In genomic region chr7:35650716-35651410, GRCm38 (mm10) we compare ENCODE assay signal across 11 mouse cellular contexts. TPM values are rescaled to one million over a fixed set of nuclear protein-coding genes. Genes with fewer than 3 reads are reported as not detected.
DNase-seq lines count a peak whose midpoint lies in the region; ATAC-seq and TF ChIP-seq lines count a peak whose summit lies in the region.
"Had no signal": no experiment of that assay in that cellular context is flagged by ENCODE, and none has a peak within 500 bp of the region (broad histone marks: within the 10 kb centered on the region; RNA-seq: fewer than 3 reads in every experiment).

No protein-coding gene starts in this region.

- TF ChIP-seq EP300 in heart, postnatal 0 days (IDR thresholded peaks at IDR 0.05; ENCODE audit: low read depth): no peak

- peak; percentile 48 for TF ChIP-seq CTCF in heart, postnatal 0 days (IDR thresholded peaks at IDR 0.05; ENCODE audit: low read depth)

- no peaks in the 10 kb centered on the region for H3K27me3 ChIP-seq in heart, postnatal 0 days (ENCODE audit: control insufficient read depth, insufficient read depth, low read length)
- no peaks in the 10 kb centered on the region for H3K27me3 ChIP-seq in heart, embryonic 10.5 days (ENCODE audit: insufficient read depth, poor library complexity, severe bottlenecking)
- H3K27me3 ChIP-seq in neural tube, embryonic 15.5 days (replicated peaks): no peaks in the 10 kb centered on the region
- H3K27me3 ChIP-seq: midbrain, embryonic 12.5 days had no signal

- no peak for ATAC-seq in heart, postnatal 0 days (ENCODE audit: insufficient read depth, low read depth)
- no peak for ATAC-seq in neural tube, embryonic 15.5 days (ENCODE audit: low FRiP score)
- ATAC-seq in erythroblast, adult 5-6 weeks (replicated peaks; ENCODE audit: low FRiP score, poor library complexity, severe bottlenecking): no peak

- H3K4me2 ChIP-seq in heart, postnatal 0 days (ENCODE audit: low read depth, low read length): no peak overlapping the region
- H3K4me2 ChIP-seq in neural tube, embryonic 15.5 days: no peak overlapping the region
- H3K4me2 ChIP-seq: heart, embryonic 11.5 days; midbrain, embryonic 12.5 days had no signal

- no peak overlapping the region for H3K27ac ChIP-seq in heart, postnatal 0 days (ENCODE audit: low read depth)
- no peak overlapping the region for H3K27ac ChIP-seq in heart, embryonic 10.5 days
- H3K27ac ChIP-seq in neural tube, embryonic 15.5 days (replicated peaks): no peak overlapping the region
- H3K27ac ChIP-seq: midbrain, embryonic 12.5 days had no signal

- peaks cover 4% of the 10 kb centered on the region; the same call in 1 of the 2 replicates for H3K4me1 ChIP-seq in heart, postnatal 0 days (ENCODE audit: control insufficient read depth, insufficient read depth)
- H3K4me1 ChIP-seq in heart, embryonic 10.5 days: peaks cover 6% of the 10 kb centered on the region; the same call in 1 of the 2 replicates
- peaks cover 10% of the 10 kb centered on the region for H3K4me1 ChIP-seq in neural tube, embryonic 15.5 days

- WGBS in heart, postnatal 0 days: 65% methylated on average over 11 of the region's 11 CpGs
- 67% methylated on average over 11 of the region's 11 CpGs for WGBS in heart, embryonic 10.5 days
- 73% methylated on average over 11 of the region's 11 CpGs for WGBS in neural tube, embryonic 15.5 days

- no peaks in the 10 kb centered on the region for H3K9me3 ChIP-seq in heart, postnatal 0 days (replicated peaks; ENCODE audit: control insufficient read depth, low read length)
- no peaks in the 10 kb centered on the region for H3K9me3 ChIP-seq in heart, embryonic 10.5 days
- no peaks in the 10 kb centered on the region for H3K9me3 ChIP-seq in neural tube, embryonic 15.5 days (replicated peaks)
- H3K9me3 ChIP-seq: midbrain, embryonic 12.5 days had no signal

- 0 out of 2 replicates have a peak, but pooled peaks cover under 1% of the 10 kb centered on the region for H3K36me3 ChIP-seq in heart, postnatal 0 days (replicated peaks; ENCODE audit: control insufficient read depth, insufficient read depth, low read length)
- no peaks in the 10 kb centered on the region for H3K36me3 ChIP-seq in heart, embryonic 10.5 days
- H3K36me3 ChIP-seq in neural tube, embryonic 15.5 days: no peaks in the 10 kb centered on the region
- H3K36me3 ChIP-seq: midbrain, embryonic 12.5 days had no signal

- H3K4me3 ChIP-seq in heart, postnatal 0 days (ENCODE audit: low read depth, low read length): no peak overlapping the region
- H3K4me3 ChIP-seq in heart, embryonic 10.5 days: no peak overlapping the region
- H3K4me3 ChIP-seq in neural tube, embryonic 15.5 days (replicated peaks): no peak overlapping the region
- H3K4me3 ChIP-seq: midbrain, embryonic 12.5 days had no signal

- no peak for DNase-seq in heart, postnatal 0 days (ENCODE audit: low spot score)
- DNase-seq in heart, embryonic 10.5 days (ENCODE audit: low spot score): no peak
- DNase-seq in retina, postnatal 1 day: peak; percentile 27
- no peak for DNase-seq in retina, embryonic 14.5 days (ENCODE audit: low spot score)
- peak; percentile 42 to 60 for DNase-seq in layer of hippocampus, postnatal 36 days
- DNase-seq in thymus, postnatal 10 days (ENCODE audit: low spot score in 2 of 2): no peak
- DNase-seq: adrenal gland, adult 8-10 months had no signal

- no peak overlapping the region for H3K9ac ChIP-seq in heart, postnatal 0 days (replicated peaks; ENCODE audit: low read depth, low read length)
- H3K9ac ChIP-seq in neural tube, embryonic 15.5 days (replicated peaks): no peak overlapping the region; the same call in 1 of the 2 replicates
- H3K9ac ChIP-seq: midbrain, embryonic 12.5 days had no signal

RNA-seq across cellular contexts. Expression of gene Pdcd5, which starts 3.5 kb away (rescaled TPM):
- total RNA-seq in heart, postnatal 0 days (2014; rRNA removed; ENCODE audit: low replicate concordance): 24.5 and 45.6 TPM in 2 replicates
- 278 TPM in 2 replicates for polyA plus RNA-seq in heart, postnatal 0 days (2015; fragmentation: Nextera tagmentation; extraction: Ambion mirVana)
- 321 and 332 TPM in 2 replicates for polyA plus RNA-seq in heart, embryonic 10.5 days (2016; fragmentation: Nextera tagmentation; extraction: Ambion mirVana)
- 10 to 100 TPM; 73.9 to 84.1 TPM for total RNA-seq in layer of hippocampus, postnatal 36 days (2021)
- 245 and 246 TPM in 2 replicates for polyA plus RNA-seq in neural tube, embryonic 15.5 days (2015; fragmentation: Nextera tagmentation; extraction: Ambion mirVana)
- 5.2 and 45.3 TPM in 2 replicates for total RNA-seq in erythroblast, adult 5-6 weeks (2015; ENCODE audit: low replicate concordance)
- 16.6 and 17.1 TPM in 2 replicates for total RNA-seq in erythroblast, adult 5-6 weeks (2017; ENCODE audit: low replicate concordance)

Comparison
In these comparisons a context has a peak if more than half of its experiments do, and no peak if none do; other contexts are left out.
1. DNase-seq: peak in retina, postnatal 1 day (single experiment) and layer of hippocampus, postnatal 36 days (2 of 2); none in heart, postnatal 0 days (single experiment), heart, embryonic 10.5 days (single experiment), retina, embryonic 14.5 days (single experiment) and thymus, postnatal 10 days (0 of 2).